12 mouse cellular contexts compared by ENCODE assay signal in the genomic region with DNA sequence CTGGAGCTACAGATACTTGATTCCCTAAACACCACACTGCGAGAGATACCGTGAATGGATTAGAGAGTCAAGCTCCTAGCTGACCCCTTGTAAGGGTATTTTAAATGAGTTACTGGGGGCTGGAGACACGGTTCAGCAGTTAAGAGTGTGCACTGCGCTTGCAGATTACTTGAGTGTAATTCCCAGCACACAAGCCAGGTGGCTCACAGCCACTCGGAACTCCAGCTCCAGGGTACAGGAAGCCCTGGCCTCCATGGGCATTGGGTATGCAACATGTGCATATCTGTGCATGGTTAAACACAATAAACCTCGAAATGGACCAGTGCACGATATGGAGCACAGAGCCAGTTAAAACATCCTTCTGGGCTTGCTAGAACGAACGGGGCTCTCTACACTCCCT. TPM values are rescaled to one million over a fixed set of nuclear protein-coding genes. Genes with fewer than 3 reads are reported as not detected.
A peak's percentile ranks its signal among the peaks of the same experiment; 100 is the strongest.
DNase-seq lines count a peak whose midpoint lies in the region; ATAC-seq and TF ChIP-seq lines count a peak whose summit lies in the region.
"Had no signal": no experiment of that assay in that cellular context is flagged by ENCODE, and none has a peak within 500 bp of the region (broad histone marks: within the 10 kb centered on the region; RNA-seq: fewer than 3 reads in every experiment).

No protein-coding gene starts in this region.

- H3K27me3 ChIP-seq in hindbrain, postnatal 0 days (ENCODE audit: insufficient read depth, low read length): no peaks in the 10 kb centered on the region
- H3K27me3 ChIP-seq in hindbrain, embryonic 14.5 days (ENCODE audit: control insufficient read depth, insufficient read depth, low read length): no peaks in the 10 kb centered on the region
- no peaks in the 10 kb centered on the region for H3K27me3 ChIP-seq in liver, postnatal 0 days (ENCODE audit: insufficient read depth, low read length)
- H3K27me3 ChIP-seq in liver, embryonic 12.5 days (replicated peaks): no peaks in the 10 kb centered on the region
- H3K27me3 ChIP-seq in E14TG2a.4 (ENCODE audit: insufficient read depth, low read length): peaks cover 30% of the 10 kb centered on the region
- H3K27me3 ChIP-seq: heart, embryonic 15.5 days had no signal

- ATAC-seq in hindbrain, postnatal 0 days: no peak
- no peak for ATAC-seq in hindbrain, embryonic 14.5 days (ENCODE audit: low FRiP score)
- no peak for ATAC-seq in liver, postnatal 0 days
- no peak for ATAC-seq in liver, embryonic 12.5 days
- ATAC-seq: CD4-positive, CD25-positive, alpha-beta regulatory T cell, adult 4 months; intestine, embryonic 16.5 days had no signal

- H3K9ac ChIP-seq in hindbrain, postnatal 0 days (replicated peaks; ENCODE audit: low read length): no peak overlapping the region
- H3K9ac ChIP-seq in hindbrain, embryonic 14.5 days: no peak overlapping the region
- H3K9ac ChIP-seq in liver, postnatal 0 days (replicated peaks): no peak overlapping the region
- no peak overlapping the region for H3K9ac ChIP-seq in liver, embryonic 12.5 days
- H3K9ac ChIP-seq: heart, embryonic 15.5 days had no signal

- no peaks in the 10 kb centered on the region for H3K9me3 ChIP-seq in hindbrain, postnatal 0 days (ENCODE audit: low read length)
- H3K9me3 ChIP-seq in hindbrain, embryonic 14.5 days (ENCODE audit: control insufficient read depth, low read length): no peaks in the 10 kb centered on the region
- H3K9me3 ChIP-seq in liver, postnatal 0 days (ENCODE audit: low read length): no peaks in the 10 kb centered on the region
- H3K9me3 ChIP-seq in liver, embryonic 12.5 days (replicated peaks): no peaks in the 10 kb centered on the region
- H3K9me3 ChIP-seq in E14TG2a.4 (ENCODE audit: low read length): no peaks in the 10 kb centered on the region; the same call in 1 of the 2 replicates
- H3K9me3 ChIP-seq: heart, embryonic 15.5 days had no signal

- no peak overlapping the region for H3K4me2 ChIP-seq in hindbrain, postnatal 0 days (ENCODE audit: low read depth, low read length)
- no peak overlapping the region for H3K4me2 ChIP-seq in hindbrain, embryonic 14.5 days (replicated peaks)
- no peak overlapping the region for H3K4me2 ChIP-seq in liver, postnatal 0 days (ENCODE audit: low read depth, low read length)
- no peak overlapping the region for H3K4me2 ChIP-seq in liver, embryonic 12.5 days
- H3K4me2 ChIP-seq: heart, embryonic 15.5 days had no signal

- no peak overlapping the region for H3K27ac ChIP-seq in hindbrain, postnatal 0 days
- H3K27ac ChIP-seq in hindbrain, embryonic 14.5 days: no peak overlapping the region
- no peak overlapping the region for H3K27ac ChIP-seq in liver, postnatal 0 days (ENCODE audit: low read depth)
- no peak overlapping the region for H3K27ac ChIP-seq in liver, embryonic 12.5 days
- H3K27ac ChIP-seq: heart, embryonic 15.5 days had no signal

- H3K36me3 ChIP-seq in hindbrain, postnatal 0 days (ENCODE audit: insufficient read depth, low read length): peaks cover 37% of the 10 kb centered on the region
- H3K36me3 ChIP-seq in hindbrain, embryonic 14.5 days (replicated peaks; ENCODE audit: control insufficient read depth, insufficient read depth): peaks cover 86% of the 10 kb centered on the region
- H3K36me3 ChIP-seq in liver, postnatal 0 days (replicated peaks; ENCODE audit: insufficient read depth, low read length): no peaks in the 10 kb centered on the region
- H3K36me3 ChIP-seq in liver, embryonic 12.5 days: peaks cover 35% of the 10 kb centered on the region
- 0 out of 2 replicates have a peak, but pooled peaks cover 2% of the 10 kb centered on the region for H3K36me3 ChIP-seq in E14TG2a.4 (ENCODE audit: insufficient read depth, low read length)

- TF ChIP-seq CTCF in hindbrain, postnatal 0 days (IDR thresholded peaks at IDR 0.05; ENCODE audit: low read depth): peak; percentile 73
- TF ChIP-seq CTCF in liver, postnatal 0 days (IDR thresholded peaks at IDR 0.05; ENCODE audit: low read depth): peak; percentile 47
- TF ChIP-seq CTCF in E14TG2a.4 (conservative IDR thresholded peaks at IDR 0.05; ENCODE audit: low read length): peak; percentile 18; the same call in 1 of the 2 replicates

- H3K4me3 ChIP-seq in hindbrain, postnatal 0 days (ENCODE audit: low read length): no peak overlapping the region
- H3K4me3 ChIP-seq in hindbrain, embryonic 14.5 days (replicated peaks; ENCODE audit: low read length): no peak overlapping the region
- H3K4me3 ChIP-seq in liver, postnatal 0 days (ENCODE audit: low read depth, low read length): no peak overlapping the region
- no peak overlapping the region for H3K4me3 ChIP-seq in liver, embryonic 12.5 days
- H3K4me3 ChIP-seq in E14TG2a.4 (replicated peaks; ENCODE audit: low read length): no peak overlapping the region
- H3K4me3 ChIP-seq: heart, embryonic 15.5 days had no signal

- TF ChIP-seq EP300 in liver, postnatal 0 days (IDR thresholded peaks at IDR 0.05; ENCODE audit: low read depth): no peak

- no peaks in the 10 kb centered on the region for H3K4me1 ChIP-seq in hindbrain, postnatal 0 days (ENCODE audit: insufficient read depth, low read length)
- no peaks in the 10 kb centered on the region for H3K4me1 ChIP-seq in hindbrain, embryonic 14.5 days (replicated peaks; ENCODE audit: control insufficient read depth, insufficient read depth, low read length)
- no peaks in the 10 kb centered on the region for H3K4me1 ChIP-seq in liver, postnatal 0 days (ENCODE audit: insufficient read depth)
- H3K4me1 ChIP-seq in liver, embryonic 12.5 days: no peaks in the 10 kb centered on the region
- H3K4me1 ChIP-seq in E14TG2a.4 (replicated peaks; ENCODE audit: low read depth, low read length): peaks cover 37% of the 10 kb centered on the region
- H3K4me1 ChIP-seq: heart, embryonic 15.5 days had no signal

- DNase-seq in hindbrain, postnatal 0 days (ENCODE audit: low spot score): peak; percentile 67
- no peak for DNase-seq in hindbrain, embryonic 14.5 days (ENCODE audit: low spot score)
- no peak for DNase-seq in liver, postnatal 0 days
- DNase-seq in adipocyte (ENCODE audit: low spot score): peak; percentile 24
- DNase-seq in cerebellum, adult 11 months: no peak

- WGBS in hindbrain, postnatal 0 days: 75% methylated on average over 9 of the region's 9 CpGs
- WGBS in hindbrain, embryonic 14.5 days: 88% methylated on average over 9 of the region's 9 CpGs
- WGBS in liver, postnatal 0 days (ENCODE audit: insufficient replicate concordance): 76% methylated on average over 9 of the region's 9 CpGs
- 75% methylated on average over 9 of the region's 9 CpGs for WGBS in liver, embryonic 12.5 days (ENCODE audit: insufficient replicate concordance)

RNA-seq across cellular contexts. Expression of a gene that starts 44.9 kb away (rescaled TPM):
- 46.4 and 54.4 TPM in 2 replicates for total RNA-seq in hindbrain, postnatal 0 days (2014; rRNA removed)
- polyA plus RNA-seq in hindbrain, postnatal 0 days (2015; fragmentation: Nextera tagmentation; extraction: Ambion mirVana): 52.7 and 57.7 TPM in 2 replicates
- polyA plus RNA-seq in hindbrain, embryonic 14.5 days (2014; fragmentation: Nextera tagmentation; extraction: Ambion mirVana): 57.1 and 57.3 TPM in 2 replicates
- 10.0 and 11.0 TPM in 2 replicates for polyA plus RNA-seq in liver, postnatal 0 days (2015; fragmentation: Nextera tagmentation; extraction: Ambion mirVana)
- polyA plus RNA-seq in liver, embryonic 12.5 days (2016; fragmentation: Nextera tagmentation; extraction: Ambion mirVana): 23.5 and 26.4 TPM in 2 replicates
- total RNA-seq: neutrophil, adult 5-6 weeks had no signal

RNA-seq across cellular contexts. Expression of a gene that starts 50.8 kb away (rescaled TPM):
- total RNA-seq in hindbrain, postnatal 0 days (2014; rRNA removed): 133 and 150 TPM in 2 replicates
- polyA plus RNA-seq in hindbrain, postnatal 0 days (2015; fragmentation: Nextera tagmentation; extraction: Ambion mirVana): 10.7 and 10.9 TPM in 2 replicates
- polyA plus RNA-seq in hindbrain, embryonic 14.5 days (2014; fragmentation: Nextera tagmentation; extraction: Ambion mirVana): 16.3 and 16.8 TPM in 2 replicates
- 0.21 and 0.29 TPM in 2 replicates for polyA plus RNA-seq in liver, postnatal 0 days (2015; fragmentation: Nextera tagmentation; extraction: Ambion mirVana)
- polyA plus RNA-seq in liver, embryonic 12.5 days (2016; fragmentation: Nextera tagmentation; extraction: Ambion mirVana): 0.94 and 1.0 TPM in 2 replicates

RNA-seq across cellular contexts. Expression of a gene that starts 58.5 kb away (rescaled TPM):
- total RNA-seq in hindbrain, postnatal 0 days (2014; rRNA removed): not detected in 2 replicates
- polyA plus RNA-seq in hindbrain, postnatal 0 days (2015; fragmentation: Nextera tagmentation; extraction: Ambion mirVana): 0.81 TPM in 2 replicates
- 0.25 and 0.39 TPM in 2 replicates for polyA plus RNA-seq in hindbrain, embryonic 14.5 days (2014; fragmentation: Nextera tagmentation; extraction: Ambion mirVana)
- polyA plus RNA-seq in liver, postnatal 0 days (2015; fragmentation: Nextera tagmentation; extraction: Ambion mirVana): not detected in 2 replicates
- not detected in 2 replicates for polyA plus RNA-seq in liver, embryonic 12.5 days (2016; fragmentation: Nextera tagmentation; extraction: Ambion mirVana)
- total RNA-seq: gastrocnemius, adult 18-20 months; neutrophil, adult 5-6 weeks had no signal
- polyA plus RNA-seq: intestine, embryonic 16.5 days had no signal

Comparison
In these comparisons a context has a peak if more than half of its experiments do, and no peak if none do; other contexts are left out.
1. DNase-seq: peak in hindbrain, postnatal 0 days (single experiment) and adipocyte (single experiment); none in hindbrain, embryonic 14.5 days (single experiment), liver, postnatal 0 days (single experiment) and cerebellum, adult 11 months (single experiment).
2. CTCF ChIP-seq: peak in every context shown above with its lines; median percentile 73 in hindbrain, postnatal 0 days; 47 in liver, postnatal 0 days; 18 in E14TG2a.4.